Mouse (Mus musculus): ENCODE data around the gene Palmd. TPM values are rescaled to one million over a fixed set of nuclear protein-coding genes. Genes with fewer than 3 reads are reported as not detected.

Palmd gene
- total RNA-seq, 2 experiments from 2014 or later, result 59.5 to 68.1 TPM

- no peak for DNase-seq
These were observed 8.4 kb downstream of the Palmd start for GRCm38 (mm10) chr3:116960414-116960813.

- peak; percentile 48 for DNase-seq
These were observed 13.7 kb downstream of the Palmd start for GRCm38 (mm10) chr3:116955061-116955460.

- peak; percentile 47 for DNase-seq
These were observed 15.4 kb downstream of the Palmd start for GRCm38 (mm10) chr3:116953366-116953765.

- DNase-seq, result peak; percentile 52
These were observed 16.4 kb downstream of the Palmd start for GRCm38 (mm10) chr3:116952242-116952899.

- no peak for DNase-seq
These were observed 17.3 kb downstream of the Palmd start for GRCm38 (mm10) chr3:116951489-116951888.

- peak; percentile 38 for DNase-seq
These were observed 18.1 kb downstream of the Palmd start for GRCm38 (mm10) chr3:116950665-116951115.

GRCm38 (mm10) chr3:116946476-116946875 is 22.3 kb downstream of the Palmd start:
- DNase-seq, result no peak

- no peak for DNase-seq
These were observed 25.4 kb downstream of the Palmd start for GRCm38 (mm10) chr3:116943422-116943821.

- no peak for DNase-seq
These were observed 26.0 kb downstream of the Palmd start for GRCm38 (mm10) chr3:116942751-116943150.

GRCm38 (mm10) chr3:116941559-116942117 is 27.1 kb downstream of the Palmd start:
- DNase-seq, result no peak

- no peak for DNase-seq
These were observed 27.8 kb downstream of the Palmd start for GRCm38 (mm10) chr3:116940804-116941558.

GRCm38 (mm10) chr3:116936934-116937691 is 31.7 kb downstream of the Palmd start:
- DNase-seq, result no peak

GRCm38 (mm10) chr3:116933158-116933557 is 35.6 kb downstream of the Palmd start:
- DNase-seq, result no peak

- DNase-seq, result no peak
These were observed 39.8 kb downstream of the Palmd start for GRCm38 (mm10) chr3:116928994-116929393.

GRCm38 (mm10) chr3:116923042-116923441 is 45.7 kb downstream of the Palmd start:
- no peak for DNase-seq

- no peak for DNase-seq
These were observed 47.3 kb downstream of the Palmd start for GRCm38 (mm10) chr3:116921535-116921934.

GRCm38 (mm10) chr3:116917016-116917415 is 51.8 kb downstream of the Palmd start:
- DNase-seq, result no peak

GRCm38 (mm10) chr3:116914931-116915330 is 53.9 kb downstream of the Palmd start:
- DNase-seq, result no peak

GRCm38 (mm10) chr3:116914374-116914773 is 54.4 kb downstream of the Palmd start:
- DNase-seq, result no peak

- no peak for DNase-seq
These were observed 62.2 kb downstream of the Palmd start for GRCm38 (mm10) chr3:116906596-116906995.

GRCm38 (mm10) chr3:116905898-116906297 is 62.9 kb downstream of the Palmd start:
- no peak for DNase-seq

- peak; percentile 86 for DNase-seq
These were observed 64.6 kb downstream of the Palmd start for GRCm38 (mm10) chr3:116904158-116904557.

- DNase-seq, result no peak
These were observed 75.9 kb downstream of the Palmd start for GRCm38 (mm10) chr3:116892872-116893271.
